Mouse (Mus musculus) embryonic stem cell, embryonic (primary cell): ENCODE results near the gene Chmp1a.

Experiments
- CTCF ChIA-PET, 4 experiments: fragments of 300-600 bp in 2 of 4; fragments of 350-600 bp in 2 of 4; sonication (Branson Sonifier 250); formaldehyde crosslinking; loops; one replicate each; lab custom pipeline; 2022; ENCODE audit warnings: inconsistent platforms in 2 of 4; lab: Charles Lee
- POLR2A ChIA-PET, 4 experiments: fragments of 300-600 bp in 2 of 4; fragments of 350-600 bp in 2 of 4; sonication (Branson Sonifier 250); formaldehyde crosslinking; loops; one replicate each; lab custom pipeline; 2022; ENCODE audit warnings: antibody characterized with exemption in 4 of 4, inconsistent platforms in 1 of 4; lab: Charles Lee

Chmp1a gene

DNA sequence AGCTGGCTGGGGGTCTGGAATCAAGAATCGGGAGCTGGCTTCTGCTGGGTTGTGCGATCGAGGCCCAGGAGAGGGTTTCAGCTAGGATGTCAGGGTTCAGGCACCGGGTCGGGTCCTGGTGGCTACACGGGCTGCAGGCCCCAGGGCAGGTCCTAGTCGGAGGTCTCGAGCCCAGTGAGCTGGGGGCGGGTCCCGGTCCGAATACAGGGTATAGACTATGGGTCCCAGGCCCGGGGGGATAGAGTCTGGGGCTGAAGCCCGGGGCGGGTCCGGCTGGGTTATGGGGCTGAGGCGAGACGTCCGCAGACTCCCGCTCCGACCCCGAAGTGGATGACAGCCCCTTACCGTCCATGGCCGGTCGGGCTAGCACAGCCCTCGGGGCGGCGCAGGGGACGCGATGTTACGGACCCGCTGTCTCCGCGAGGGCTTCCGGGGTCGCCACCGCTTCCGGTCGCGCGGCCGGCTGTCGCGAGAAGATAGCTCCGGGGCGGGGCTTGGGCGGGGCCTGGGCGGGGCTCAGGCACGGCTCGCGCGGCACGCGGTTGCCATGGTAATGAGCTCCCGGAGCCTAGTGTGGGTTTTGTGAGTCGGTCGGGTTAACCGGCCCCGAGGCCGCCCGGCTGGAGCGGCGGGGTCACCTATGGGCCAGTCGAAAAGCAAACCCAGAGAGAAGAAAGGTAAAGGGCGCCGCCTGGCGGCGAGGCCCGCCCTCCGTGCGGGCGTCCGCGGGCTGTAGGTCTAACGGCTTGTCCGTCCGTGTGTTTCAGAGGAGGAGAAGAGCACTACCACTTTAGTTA lies at the start of gene Chmp1a, which contains the start of gene Spata33:
Chmp1a (minus strand) TSS at position 443 of the 797 bp plus-strand sequence.
Spata33 (plus strand) TSS at position 512 of the 797 bp plus-strand sequence.
- POLR2A ChIA-PET, result interaction anchor here (0.5 to 3.1 kb wide), 106 partner anchors 9 to 769 kb away, joined by 3 to 48 read pairs (median 4); partner anchors contain the start of genes Cdk10 (in 3 of the 4), Spata2l (in 3 of the 4), Dpep1 (in 2 of the 4) and Tcf25 (in 2 of the 4)
- CTCF ChIA-PET, result interaction anchor here (0.5 to 2.8 kb wide), 58 partner anchors 9 to 1685 kb away, joined by 3 to 40 read pairs (median 4); partner anchors contain the start of genes Spata2l (in 3 of the 4), Mc1r (in 2 of the 4), Cdk10 (in 1 of the 4) and Spire2 (in 1 of the 4)

DNA sequence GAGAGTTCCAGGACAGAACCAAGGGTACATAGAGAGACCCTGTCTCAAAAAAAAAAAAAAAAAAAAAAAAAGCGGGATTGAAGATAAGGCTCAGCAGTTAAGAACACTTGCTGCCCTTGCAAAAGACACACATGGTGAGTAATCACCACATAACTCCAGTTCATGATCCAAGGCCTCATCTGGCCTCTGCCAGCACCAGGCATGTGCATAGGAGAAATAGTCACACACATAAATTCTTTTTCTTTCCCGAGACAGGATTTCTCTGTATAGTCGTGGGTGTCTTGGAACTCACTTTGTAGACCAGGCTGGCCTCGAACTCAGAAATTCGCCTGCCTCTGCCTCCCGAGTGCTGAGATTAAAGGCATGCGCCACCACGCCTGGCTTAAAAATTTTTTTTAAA lies 45.0 kb upstream of the Chmp1a start:
- ChIA-PET CTCF (interaction anchor here in 1 of 4 experiments (0.6 to 0.8 kb wide), 2 partner anchors 32 to 172 kb away, joined by 3 read pairs; no protein-coding TSS in a partner anchor), POLR2A (interaction anchor here in 2 of 4 experiments (0.7 to 5.9 kb wide), 5 partner anchors 8 to 25 kb away, joined by 3 to 44 read pairs (median 4); partner anchors contain the start of gene Spata2l (in 1 of the 2))

GRCm38 (mm10) chr8:123257114-123257513 lies 44.6 kb upstream of the Chmp1a start:
- ChIA-PET CTCF (interaction anchor here in 1 of 4 experiments (0.6 to 0.8 kb wide), 2 partner anchors 33 to 172 kb away, joined by 3 read pairs; no protein-coding TSS in a partner anchor), POLR2A (interaction anchor here in 2 of 4 experiments (0.7 to 5.9 kb wide), 5 partner anchors 8 to 33 kb away, joined by 3 to 44 read pairs (median 3); partner anchors contain the start of genes Cdk10 (in 1 of the 2) and Spata2l (in 1 of the 2))

- ChIA-PET CTCF (interaction anchor here in 3 of 4 experiments (0.6 to 1.7 kb wide), 5 partner anchors 21 to 1356 kb away, joined by 3 to 5 read pairs (median 5); no protein-coding TSS in a partner anchor), POLR2A (interaction anchor here in 3 of 4 experiments (0.6 to 5.9 kb wide), 24 partner anchors 8 to 962 kb away, joined by 3 to 46 read pairs (median 4); partner anchors contain the start of genes Chmp1a (in 2 of the 3), Spata2l (in 2 of the 3), Spata33 (in 2 of the 3) and Cdk10 (in 1 of the 3))
Observed at GRCm38 (mm10) chr8:123255170-123255569, 42.6 kb upstream of the Chmp1a start.

- ChIA-PET POLR2A (interaction anchor here (0.6 to 5.9 kb wide), 33 partner anchors 8 to 962 kb away, joined by 3 to 46 read pairs (median 4); partner anchors contain the start of genes Spata2l (in 4 of the 4), Chmp1a (in 2 of the 4), Spata33 (in 2 of the 4) and Cdk10 (in 1 of the 4)), CTCF (interaction anchor here (0.5 to 1.5 kb wide), 11 partner anchors 17 to 273 kb away, joined by 3 to 10 read pairs (median 3); partner anchors contain the start of gene Mc1r (in 1 of the 4))
Observed at GRCm38 (mm10) chr8:123254099-123254885, 41.7 kb upstream of the Chmp1a start, which contains the start of the genes Zfp276 and Vps9d1. TSS of gene Zfp276 (plus strand) at chr8:123254195. TSS of gene Vps9d1 (minus strand) at chr8:123254348.

- ChIA-PET POLR2A (interaction anchor here (0.6 to 5.9 kb wide), 27 partner anchors 9 to 208 kb away, joined by 3 to 46 read pairs (median 4); partner anchors contain the start of genes Spata2l (in 4 of the 4), Cdk10 (in 1 of the 4), Chmp1a (in 1 of the 4) and Spata33 (in 1 of the 4)), CTCF (interaction anchor here in 3 of 4 experiments (0.5 to 1.4 kb wide), 9 partner anchors 18 to 189 kb away, joined by 3 to 19 read pairs (median 3); partner anchors contain the start of gene Mc1r (in 1 of the 3))
Observed at GRCm38 (mm10) chr8:123253451-123254098, 41.0 kb upstream of the Chmp1a start.

- POLR2A ChIA-PET, result interaction anchor here in 2 of 4 experiments (0.7 to 5.9 kb wide), 13 partner anchors 8 to 207 kb away, joined by 3 to 46 read pairs (median 5); partner anchors contain the start of genes Spata2l (in 2 of the 2), Cdk10 (in 1 of the 2), Chmp1a (in 1 of the 2) and Spata33 (in 1 of the 2)
- CTCF ChIA-PET, result interaction anchor here in 2 of 4 experiments (0.5 to 0.6 kb wide), 2 partner anchors 70 kb away, joined by 3 to 19 read pairs; no protein-coding TSS in a partner anchor
Observed at GRCm38 (mm10) chr8:123252925-123253324, 40.4 kb upstream of the Chmp1a start.

DNA sequence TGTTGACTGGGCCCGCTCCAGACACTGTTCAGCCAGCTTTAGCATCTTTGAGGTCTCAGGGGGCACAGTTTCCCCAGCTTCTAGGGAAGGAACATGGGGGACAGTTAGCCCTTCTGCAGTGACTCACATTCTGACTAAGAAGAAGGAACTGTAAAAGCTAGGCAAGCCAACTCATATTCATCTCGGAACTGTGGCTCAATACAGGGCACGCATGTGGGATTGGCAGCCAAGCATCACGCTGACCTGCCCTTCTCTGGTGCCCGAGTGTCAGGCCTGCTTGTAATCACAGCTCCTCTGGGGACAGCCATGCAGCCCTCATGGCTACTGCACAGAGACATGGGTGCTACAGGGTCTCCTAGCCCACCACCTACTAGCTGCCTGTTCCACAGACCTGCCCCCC lies 38.4 kb upstream of the Chmp1a start:
- ChIA-PET CTCF (no interaction called here), POLR2A (interaction anchor here in 2 of 4 experiments (1.2 to 1.5 kb wide), 3 partner anchors 13 to 29 kb away, joined by 3 read pairs; no protein-coding TSS in a partner anchor)

- ChIA-PET POLR2A (interaction anchor here in 1 of 4 experiments (1.1 to 6.7 kb wide), 2 partner anchors 15 to 23 kb away, joined by 4 to 53 read pairs; partner anchors contain the start of gene Spata2l), CTCF (interaction anchor here in 2 of 4 experiments (1.1 to 1.3 kb wide), 2 partner anchors 15 to 42 kb away, joined by 3 read pairs; no protein-coding TSS in a partner anchor)
Observed at GRCm38 (mm10) chr8:123248596-123248995, 36.0 kb upstream of the Chmp1a start.

GRCm38 (mm10) chr8:123247748-123248147 lies 35.2 kb upstream of the Chmp1a start:
- POLR2A ChIA-PET, result interaction anchor here in 1 of 4 experiments (1.3 to 6.7 kb wide), 5 partner anchors 10 to 36 kb away, joined by 3 to 53 read pairs (median 5); partner anchors contain the start of genes Chmp1a, Spata2l and Spata33
- CTCF ChIA-PET, result interaction anchor here in 2 of 4 experiments (1.1 to 1.3 kb wide), 2 partner anchors 14 to 42 kb away, joined by 3 read pairs; no protein-coding TSS in a partner anchor

DNA sequence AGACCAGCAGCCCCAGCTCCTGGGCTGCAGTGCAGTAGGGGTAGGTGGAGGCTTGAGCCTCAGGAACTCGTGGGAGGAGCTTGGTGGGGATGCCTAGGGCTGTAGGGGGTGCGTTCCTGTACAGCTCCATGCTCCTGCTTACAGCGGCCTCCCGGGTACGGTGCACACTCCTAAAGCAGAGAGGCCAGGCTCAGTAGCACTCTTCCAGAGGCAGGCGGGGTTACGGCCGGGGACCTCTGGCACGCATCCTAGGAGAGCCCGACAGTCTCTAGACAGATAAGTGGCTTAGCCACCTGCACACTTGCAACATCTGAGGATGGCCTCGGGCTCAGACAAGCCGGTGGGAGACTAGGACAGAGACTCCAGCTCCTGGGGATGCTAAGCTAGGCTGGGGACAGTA lies 33.0 kb upstream of the Chmp1a start:
- CTCF ChIA-PET, result interaction anchor here in 3 of 4 experiments (0.6 to 1.9 kb wide), 5 partner anchors 12 to 162 kb away, joined by 3 to 7 read pairs (median 4); partner anchors contain the start of gene Mc1r (in 1 of the 3)
- POLR2A ChIA-PET, result interaction anchor here in 3 of 4 experiments (0.6 to 6.7 kb wide), 19 partner anchors 8 to 203 kb away, joined by 3 to 53 read pairs (median 4); partner anchors contain the start of genes Spata2l (in 3 of the 3), Cdk10 (in 2 of the 3), Chmp1a (in 2 of the 3) and Spata33 (in 2 of the 3)

DNA sequence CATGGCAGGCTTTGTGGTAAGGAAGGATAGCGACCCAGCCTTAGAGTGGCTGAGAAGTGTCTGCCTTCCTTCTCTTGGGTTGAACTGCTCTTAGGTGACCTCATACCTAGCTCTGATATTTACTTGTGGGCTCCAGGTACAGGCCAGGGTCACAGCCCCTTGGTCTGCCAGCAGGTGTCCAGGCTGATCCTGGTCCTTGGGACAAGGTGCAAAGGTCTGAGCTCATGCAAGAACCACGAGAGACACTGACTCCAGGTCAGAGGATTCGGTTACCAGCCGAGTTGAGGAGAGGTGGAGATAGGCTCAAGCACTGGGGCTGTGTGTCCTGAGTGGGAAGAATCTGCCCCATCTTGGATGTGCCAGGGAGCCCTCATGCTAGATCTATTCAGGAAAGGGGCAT lies 31.8 kb upstream of the Chmp1a start:
- POLR2A ChIA-PET, result interaction anchor here (0.6 to 6.7 kb wide), 7 partner anchors 8 to 1457 kb away, joined by 3 to 53 read pairs (median 4); partner anchors contain the start of genes Spata2l (in 2 of the 4), Vps9d1 (in 1 of the 4) and Zfp276 (in 1 of the 4)

DNA sequence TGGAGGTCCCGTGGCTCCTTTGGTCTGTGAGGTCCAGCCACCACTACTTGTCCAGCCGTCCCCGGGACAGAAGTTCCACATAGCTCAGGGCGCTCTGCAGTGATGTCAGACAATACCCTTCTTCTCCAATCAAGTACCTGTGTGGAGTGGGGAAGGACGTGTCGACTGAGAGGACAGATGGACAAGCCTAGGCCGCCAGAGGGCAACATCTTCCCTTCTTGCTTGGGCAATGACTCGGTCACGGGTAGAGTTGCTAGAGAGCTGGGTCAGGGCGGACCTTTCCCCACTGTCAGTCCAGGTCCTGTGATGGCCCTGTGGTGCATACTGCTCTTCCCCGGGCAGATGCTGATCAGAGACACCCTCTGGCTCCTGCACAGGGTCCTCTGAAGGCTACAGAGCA lies 30.5 kb upstream of the Chmp1a start:
- ChIA-PET CTCF (interaction anchor here in 2 of 4 experiments (0.6 to 1.1 kb wide), 4 partner anchors 9 to 143 kb away, joined by 3 to 4 read pairs (median 4); no protein-coding TSS in a partner anchor), POLR2A (interaction anchor here in 2 of 4 experiments (0.6 to 6.7 kb wide), 5 partner anchors 9 to 213 kb away, joined by 3 to 53 read pairs (median 4); partner anchors contain the start of genes Spata2l (in 1 of the 2), Vps9d1 (in 1 of the 2) and Zfp276 (in 1 of the 2))

More for the DNA sequence above, 31.8 kb upstream of the Chmp1a start:
- CTCF ChIA-PET, result no interaction called here

DNA sequence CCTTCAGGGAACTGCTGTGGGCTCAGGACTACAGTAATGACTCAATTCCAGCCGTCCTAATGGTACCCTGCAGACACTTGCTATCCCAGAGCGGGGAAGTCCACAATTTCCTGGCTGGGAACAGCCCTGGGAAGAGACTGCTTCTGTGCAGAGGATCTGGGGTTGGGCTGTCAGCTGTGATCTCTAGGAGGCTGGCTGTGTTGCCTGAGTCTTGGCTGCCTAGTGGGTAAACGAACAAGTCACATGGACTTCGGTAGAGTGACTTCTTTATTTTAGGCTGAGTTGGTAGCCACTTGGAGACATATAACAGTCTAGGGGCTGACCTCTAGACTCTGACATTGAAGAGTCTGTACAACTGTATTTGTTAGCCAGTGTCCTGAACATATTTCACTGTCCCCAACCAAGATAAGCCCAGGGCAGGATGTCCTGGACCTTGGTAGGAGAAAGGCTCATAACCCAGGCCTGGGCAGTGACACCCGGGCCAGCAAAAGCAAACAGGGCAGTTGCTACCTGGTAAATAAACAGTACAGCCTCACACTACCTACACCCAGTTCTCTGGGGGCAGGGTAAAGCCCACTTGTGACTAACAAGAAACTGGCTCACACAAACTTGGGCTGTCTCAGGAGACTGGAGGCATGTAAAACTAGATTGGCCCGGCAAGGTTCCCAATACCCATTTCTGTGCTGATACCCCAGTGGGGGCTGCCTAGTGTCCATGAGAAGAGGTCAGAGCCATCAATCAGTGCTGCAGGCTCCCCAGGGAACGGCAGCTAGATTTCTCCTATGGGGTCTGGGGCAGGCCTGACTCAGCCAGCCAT lies 29.8 kb upstream of the Chmp1a start:
- CTCF ChIA-PET, result no interaction called here

More for the DNA sequence above, 29.8 kb upstream of the Chmp1a start:
- POLR2A ChIA-PET, result interaction anchor here in 2 of 4 experiments (0.8 to 4.7 kb wide), 3 partner anchors 12 to 139 kb away, joined by 3 to 26 read pairs (median 3); partner anchors contain the start of genes Vps9d1 (in 1 of the 2) and Zfp276 (in 1 of the 2)
